Mouse (Mus musculus) layer of hippocampus, adult 11-12 months (tissue): Measurements from ENCODE around the gene Tas2r114.

Experiments used
- DNase-seq: peaks from one replicate; pipeline ENCODE4 v3.0.0; 2022; ENCODE audit warnings: low spot score

Tas2r114 gene

GRCm38 (mm10) chr6:131689963-131690362, at the start of gene Tas2r114:
TSS of gene Tas2r114 (minus strand) at chr6:131690063.
- no peak for DNase-seq

- no peak for DNase-seq
Measured at GRCm38 (mm10) chr6:131712803-131713202, 22.9 kb upstream of the Tas2r114 start.

GRCm38 (mm10) chr6:131687395-131687794, 2.5 kb downstream of the Tas2r114 start, which contains the start of gene Tas2r105:
TSS of gene Tas2r105 (minus strand) at chr6:131687495.
- no peak for DNase-seq

GRCm38 (mm10) chr6:131685644-131686043, 4.2 kb downstream of the Tas2r114 start, which contains the start of gene Tas2r104:
TSS of gene Tas2r104 (minus strand) at chr6:131685744.
- no peak for DNase-seq

GRCm38 (mm10) chr6:131678786-131679185, 11.1 kb downstream of the Tas2r114 start, which contains the start of gene Tas2r106:
TSS of gene Tas2r106 (minus strand) at chr6:131678886.
- no peak for DNase-seq

- no peak for DNase-seq
Measured at GRCm38 (mm10) chr6:131660049-131660448, 29.8 kb downstream of the Tas2r114 start, which contains the start of gene Tas2r107. TSS of gene Tas2r107 (minus strand) at chr6:131660149.
